Mouse (Mus musculus) common myeloid progenitor, adult 5-6 weeks (primary cell): ENCODE data around the gene Gas7. TPM values are rescaled to one million over a fixed set of nuclear protein-coding genes. Genes with fewer than 3 reads are reported as not detected.

Experiments
- ATAC-seq: replicated peaks from 2 replicates; pipeline ENCODE4 v1.8.0; 2016; ENCODE audit warnings: low read depth, mild to moderate bottlenecking, moderate TSS enrichment, inconsistent platforms; ENCODE audit not compliant: poor library complexity, severe bottlenecking
- total RNA-seq: library from RNA; stranded (forward); fragments of 200-1000, 187-1606 nt; gene quantifications from 2 replicates; pipeline ENCODE4 v1.2.3, GENCODE M21; 2017

The Gas7 gene
- total RNA-seq, 1 experiment from 2014 or later, result 3.2 TPM

DNA sequence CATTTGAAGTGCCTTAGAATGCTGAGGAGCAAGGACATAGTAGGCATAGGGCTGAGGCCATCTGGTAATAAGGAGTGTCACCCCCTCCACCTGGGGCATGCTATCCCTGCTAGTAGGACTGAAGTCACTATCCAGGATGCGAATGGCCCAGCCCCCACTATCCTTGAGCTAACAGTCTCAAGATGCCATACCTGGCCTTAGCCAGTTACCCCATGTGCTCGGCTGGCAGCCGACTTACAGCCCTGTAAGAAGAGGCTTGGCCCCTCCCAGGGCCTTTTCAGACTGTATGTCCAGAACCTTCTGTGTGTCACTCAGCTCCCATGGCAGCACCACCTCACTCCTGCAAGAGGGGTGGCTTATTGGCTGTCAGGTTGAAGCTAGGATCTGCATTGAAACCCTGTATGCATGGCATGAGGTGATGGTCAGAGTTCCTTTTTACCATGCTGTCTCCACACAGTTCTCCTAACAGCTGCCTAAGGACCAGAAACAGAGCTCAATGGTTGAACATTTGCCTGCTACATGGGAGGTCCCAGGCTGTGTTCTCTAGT lies 213.3 kb downstream of the Gas7 start:
- no peak for ATAC-seq

DNA sequence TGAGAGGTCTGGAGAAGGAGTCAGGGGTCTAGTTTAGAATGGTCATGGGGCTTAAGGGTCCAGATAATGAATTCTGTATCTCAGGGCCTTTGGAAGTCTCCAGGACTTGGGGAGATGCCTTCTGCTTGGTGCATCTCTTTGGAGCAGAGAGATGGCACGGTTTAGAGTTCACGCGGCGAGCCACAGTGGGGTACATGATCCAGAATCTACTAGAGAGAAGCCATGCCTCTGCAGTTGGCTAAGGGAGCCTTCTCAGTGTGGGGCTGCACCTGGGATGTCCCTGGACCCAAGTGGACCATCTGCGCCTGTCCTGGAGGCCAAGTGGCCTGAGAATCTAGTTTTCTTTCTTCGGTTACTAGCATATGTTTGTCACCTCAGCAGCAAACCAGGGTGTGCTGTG lies 214.8 kb downstream of the Gas7 start:
- ATAC-seq, result no peak

DNA sequence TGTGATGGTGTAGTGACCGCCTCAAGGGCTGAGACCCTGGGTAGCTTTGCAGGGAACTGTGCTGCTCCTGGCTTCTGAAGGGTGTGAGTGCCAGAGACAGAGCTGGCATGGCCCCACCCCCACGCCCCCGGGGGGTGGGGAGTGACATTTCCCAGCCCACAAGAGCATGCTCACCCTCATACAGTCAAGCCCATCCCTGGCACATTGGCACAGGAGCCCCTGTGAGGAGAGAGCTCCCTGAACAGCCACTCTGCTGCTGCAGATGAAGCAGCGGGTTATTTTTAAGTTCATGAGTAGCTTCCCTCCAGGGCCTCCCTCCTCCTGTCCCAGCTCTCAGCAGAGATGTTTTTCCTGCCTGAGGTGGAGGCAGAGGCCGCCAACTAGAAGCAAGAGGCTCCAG lies 216.9 kb downstream of the Gas7 start:
- no peak for ATAC-seq

DNA sequence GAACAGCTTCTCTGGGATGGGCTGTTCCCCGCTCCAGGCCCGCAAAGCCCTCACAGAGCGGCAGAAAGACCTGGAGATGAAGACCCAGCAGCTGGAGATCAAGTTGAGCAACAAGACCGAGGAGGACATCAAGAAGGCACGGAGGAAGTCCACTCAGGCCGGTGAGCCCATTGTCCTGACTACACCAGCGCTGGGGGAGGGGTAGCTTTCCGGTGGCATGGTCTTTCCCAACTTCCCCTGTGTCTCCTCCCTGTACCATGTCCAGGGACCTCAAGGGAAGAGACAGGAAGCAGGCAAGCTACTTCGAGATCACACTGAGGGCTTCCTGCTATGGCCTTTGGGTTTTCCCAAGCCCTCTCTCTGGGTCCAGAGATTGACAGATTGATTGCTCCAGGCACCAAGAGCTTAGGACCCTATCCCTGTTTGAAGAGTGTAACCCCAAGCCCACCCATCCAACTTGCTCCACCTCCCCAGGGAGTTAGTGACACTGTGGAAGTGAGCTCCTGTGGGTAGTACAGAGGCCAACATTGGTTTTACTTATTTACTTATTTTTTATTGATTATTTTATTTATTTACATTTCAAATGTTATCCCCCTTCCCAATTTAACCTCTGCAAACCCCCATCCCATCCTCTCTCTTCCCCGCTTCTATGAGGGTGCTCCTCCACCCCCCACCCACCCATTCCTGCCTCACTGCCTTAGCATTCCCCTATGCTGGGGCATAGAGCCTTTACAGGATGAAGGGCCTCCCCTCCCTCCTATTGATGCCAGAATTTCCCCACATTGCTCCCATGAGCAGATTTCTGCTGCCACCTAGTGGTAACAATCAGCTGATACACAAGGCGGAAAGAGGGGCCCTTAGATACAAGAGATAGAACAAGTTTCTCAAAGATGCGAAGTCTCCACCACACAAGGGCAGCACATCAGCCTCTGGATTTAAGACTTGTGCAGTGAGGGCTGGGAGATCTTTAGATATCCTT lies 220.6 kb downstream of the Gas7 start:
- peak; percentile 74 for ATAC-seq

DNA sequence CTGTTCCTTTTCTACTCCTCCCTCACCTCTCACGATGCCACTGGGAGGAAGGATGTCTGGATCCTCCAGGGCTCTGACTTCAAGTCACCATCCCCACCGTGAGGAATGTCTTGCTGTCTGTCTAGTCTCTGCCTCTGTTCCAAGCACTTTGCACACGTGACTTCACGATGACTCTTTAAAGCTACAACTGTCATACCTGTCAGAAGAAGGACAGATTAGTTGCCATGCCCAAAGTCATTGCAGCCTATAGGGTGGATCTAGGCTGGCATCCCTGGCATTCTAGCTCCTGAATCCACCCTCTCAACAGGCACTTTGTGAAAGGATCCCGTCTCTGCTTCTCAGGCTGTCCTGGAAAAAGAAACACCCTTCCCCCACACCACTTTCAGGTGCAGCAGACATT lies 224.1 kb downstream of the Gas7 start:
- ATAC-seq, result no peak

DNA sequence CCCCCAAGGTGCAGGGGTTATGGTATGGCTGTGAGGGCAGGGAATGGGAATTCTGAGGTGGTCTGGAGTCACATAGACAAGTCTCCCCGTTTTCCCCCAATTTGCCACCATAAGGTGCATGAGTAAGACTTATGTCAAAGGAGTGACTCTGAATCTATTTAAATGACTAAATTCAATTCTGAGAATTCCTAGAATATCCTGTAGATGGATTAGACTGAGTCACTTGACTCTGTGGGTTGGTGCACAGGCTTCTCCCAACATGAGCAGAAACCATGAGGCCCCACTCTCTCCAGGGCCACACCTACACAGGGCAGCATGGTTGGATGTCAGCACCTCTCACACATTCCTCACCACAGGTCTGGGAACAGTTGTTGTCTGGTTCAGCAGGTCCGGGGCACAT lies 224.7 kb downstream of the Gas7 start:
- no peak for ATAC-seq

DNA sequence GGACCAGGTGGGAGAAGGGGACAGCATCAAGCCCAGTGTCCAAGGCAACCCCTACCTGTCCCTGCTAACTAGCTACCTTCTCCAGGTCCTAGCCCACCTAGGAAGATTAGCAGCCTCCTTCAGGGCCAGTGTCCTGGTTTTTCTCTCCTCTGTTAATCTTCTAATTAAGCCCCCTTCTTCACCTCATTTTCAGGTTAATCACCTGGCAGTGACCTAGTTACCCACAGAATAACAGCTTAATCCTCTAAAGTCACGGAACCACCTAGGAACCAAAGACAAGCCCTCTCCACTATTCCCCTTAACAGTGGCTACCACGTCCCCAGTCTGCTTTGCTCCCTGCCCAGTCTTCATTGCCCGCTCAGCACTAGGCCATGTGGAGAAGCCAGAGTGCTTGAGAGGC lies 226.6 kb downstream of the Gas7 start:
- ATAC-seq, result no peak

DNA sequence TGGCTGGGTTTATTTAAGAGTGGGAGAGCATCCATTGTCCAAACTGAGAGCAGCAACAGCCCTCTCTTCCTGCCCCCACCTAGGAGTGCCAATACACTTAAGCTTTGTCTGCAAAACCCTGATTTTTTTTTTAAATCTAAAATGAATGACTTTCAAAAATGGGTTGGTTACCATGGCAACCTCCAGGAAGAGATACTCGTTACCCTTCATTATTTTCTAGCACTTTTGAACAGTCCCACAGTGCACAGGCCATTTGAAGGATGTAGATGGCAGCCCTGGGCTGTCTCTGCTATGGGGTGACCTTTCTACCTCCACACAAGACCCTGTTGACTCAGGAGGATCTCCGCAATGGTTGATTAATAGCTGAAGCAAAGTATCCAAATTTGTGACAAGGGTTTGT lies 230.9 kb downstream of the Gas7 start:
- ATAC-seq, result no peak

DNA sequence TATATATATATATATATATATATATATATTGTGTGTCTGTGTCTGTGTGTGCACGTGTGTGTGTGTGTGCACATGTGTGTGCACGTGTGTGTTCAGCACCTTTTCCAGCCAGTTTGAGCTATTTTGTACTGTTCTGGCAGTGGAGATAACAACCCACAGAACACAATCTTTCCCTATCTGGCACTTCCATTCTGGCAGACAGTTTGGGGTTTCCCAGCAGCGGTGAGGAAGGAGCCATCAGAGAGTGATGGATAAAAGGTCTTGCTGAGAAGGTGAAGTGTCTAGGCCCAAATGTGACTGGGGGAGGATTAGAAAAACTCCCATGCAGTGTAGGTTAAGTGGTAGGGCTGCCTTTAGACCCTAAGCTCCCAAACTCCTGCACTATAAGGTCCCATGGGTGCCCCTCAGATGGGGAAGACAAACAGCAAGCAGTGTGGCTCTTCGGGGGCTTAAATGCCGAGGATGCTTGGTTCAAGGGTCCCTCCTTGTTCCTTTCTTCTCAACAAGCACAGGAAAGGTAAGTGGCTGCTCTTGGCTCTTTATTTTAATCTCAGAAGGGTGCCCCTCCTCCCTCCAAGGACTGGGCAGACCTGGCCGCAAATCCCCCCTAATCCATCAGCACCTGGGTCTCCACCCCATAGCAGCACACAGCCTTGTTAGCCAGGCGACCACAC lies 239.6 kb downstream of the Gas7 start, which contains the start of gene Rcvrn:
Rcvrn (plus strand) TSS at position 624 of the 674 bp plus-strand sequence.
- peak; percentile 62; the same call in 1 of the 2 replicates for ATAC-seq

DNA sequence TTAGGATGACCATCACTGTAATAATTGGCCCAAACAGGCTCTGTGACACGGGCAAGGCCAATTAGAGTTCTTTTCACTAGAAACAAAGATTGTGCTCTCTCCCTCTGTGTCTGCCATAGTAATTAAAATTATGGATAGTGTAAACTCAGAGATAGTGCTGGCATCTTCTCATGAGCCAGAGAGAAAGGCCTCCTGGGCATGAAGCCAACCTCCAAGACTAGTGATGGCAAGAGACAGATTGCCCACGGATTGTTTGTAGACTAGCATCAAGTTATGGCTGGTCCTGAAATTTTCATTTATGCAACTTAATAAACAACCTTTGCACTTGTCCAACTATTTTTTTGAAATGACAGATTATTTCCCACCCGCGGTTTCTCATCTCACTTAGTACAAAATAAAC lies 257.7 kb downstream of the Gas7 start:
- no peak for ATAC-seq

DNA sequence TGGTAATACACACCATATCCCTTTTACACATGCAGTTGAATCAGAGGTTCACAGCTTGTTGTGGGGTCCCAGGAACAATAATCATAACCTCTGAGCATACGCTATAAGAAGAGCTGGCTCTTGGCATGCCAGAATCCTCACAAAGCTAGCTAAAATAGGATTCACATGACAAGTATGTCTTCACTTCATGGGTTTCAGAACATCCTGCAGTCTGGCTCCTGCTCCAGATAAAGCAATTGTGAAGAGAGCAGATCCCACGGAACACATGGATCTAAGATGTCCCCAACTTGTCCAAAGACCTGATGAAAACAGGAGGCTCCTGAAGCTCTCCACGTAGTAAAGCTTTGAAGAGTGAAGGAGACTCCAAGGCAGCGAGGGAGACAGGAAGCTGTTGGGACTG lies 260.1 kb downstream of the Gas7 start:
- ATAC-seq, result no peak

DNA sequence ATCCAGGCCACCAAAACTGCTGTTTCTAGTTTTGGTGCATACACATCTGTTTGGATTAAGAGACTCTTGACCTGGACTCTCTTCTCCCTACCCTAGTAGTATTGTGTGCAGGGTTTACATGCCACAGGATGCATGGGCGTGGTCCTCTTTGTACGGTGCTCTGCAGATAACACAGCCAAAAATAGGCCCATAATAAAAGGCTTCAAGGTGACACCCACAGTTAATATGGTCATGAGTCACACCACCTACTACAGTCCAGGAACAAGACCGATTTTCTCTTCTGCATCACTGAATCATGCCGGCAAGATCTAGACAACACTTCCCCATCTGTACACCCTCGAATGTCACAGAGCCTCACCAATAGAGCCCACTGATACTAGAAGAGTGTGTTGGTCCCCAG lies 266.2 kb downstream of the Gas7 start:
- no peak for ATAC-seq

DNA sequence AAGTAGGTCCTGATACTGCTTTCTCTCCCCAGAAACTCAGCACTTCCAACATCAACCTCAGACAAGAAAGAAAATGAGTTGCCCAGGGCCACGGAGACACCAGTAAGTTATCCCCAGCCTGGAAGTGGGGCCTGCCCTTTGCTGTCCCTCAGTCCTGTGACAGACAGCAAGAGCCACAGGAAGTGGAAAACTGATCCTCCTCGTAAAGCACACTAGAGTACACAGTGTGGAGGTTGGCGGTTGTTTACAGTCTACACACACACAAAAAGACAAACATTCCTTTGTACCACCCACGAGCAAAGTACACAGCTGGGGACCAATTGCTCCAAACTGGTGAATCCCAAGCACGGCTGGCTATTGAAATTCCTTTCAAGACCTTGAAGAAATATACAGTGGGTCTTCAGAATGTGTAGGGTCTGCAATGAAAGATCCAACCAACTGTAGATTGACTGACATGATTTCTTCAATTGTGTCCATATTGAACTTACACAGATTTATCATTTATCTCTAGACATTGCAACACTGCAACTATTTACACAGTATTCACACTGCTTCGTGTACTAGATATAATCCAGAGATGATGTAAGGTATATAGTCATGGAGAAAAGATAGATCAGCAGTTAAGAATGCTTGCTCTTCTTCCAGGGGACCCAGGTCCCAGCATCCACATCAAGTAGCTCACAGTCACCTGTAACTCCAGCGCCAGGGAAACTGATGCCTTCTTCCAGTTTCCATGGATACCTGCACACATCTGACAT lies 267.3 kb downstream of the Gas7 start:
- no peak for ATAC-seq

DNA sequence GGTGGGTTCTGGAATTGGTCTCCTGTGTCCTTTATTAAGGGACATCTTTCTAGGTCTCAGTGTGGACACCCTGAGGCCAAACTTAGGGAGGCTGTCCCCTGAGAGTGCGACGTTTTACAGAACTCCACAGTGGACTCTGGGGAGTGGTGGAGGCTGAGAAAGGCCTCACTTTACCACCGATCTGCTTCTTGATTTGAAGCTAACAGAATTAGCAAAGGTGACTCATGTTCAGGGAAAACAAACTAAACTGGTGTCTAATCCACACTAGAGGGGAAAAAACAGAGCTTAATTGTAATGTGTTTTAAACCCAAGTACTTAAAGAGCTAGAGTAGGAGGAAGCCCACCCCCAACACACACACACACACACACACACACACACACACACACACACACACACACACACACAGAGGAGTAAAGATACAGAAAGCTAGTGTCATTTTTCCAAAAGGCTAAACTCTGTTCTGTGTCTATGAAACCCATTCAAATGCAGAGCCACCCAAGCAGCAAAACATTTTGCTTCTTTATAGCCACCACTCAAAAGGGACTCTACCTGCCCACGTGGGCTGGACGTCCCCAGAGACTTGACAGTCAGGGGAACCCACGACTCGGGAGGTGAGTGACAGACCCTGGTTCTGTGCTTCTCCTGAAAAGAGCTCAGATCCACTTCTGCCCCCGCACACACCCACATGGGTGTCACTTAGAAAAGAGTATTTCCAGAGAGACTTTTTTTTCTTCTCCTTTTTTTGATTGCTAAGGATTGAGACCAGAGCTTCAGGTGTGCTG lies 268.2 kb downstream of the Gas7 start:
- ATAC-seq, result no peak

DNA sequence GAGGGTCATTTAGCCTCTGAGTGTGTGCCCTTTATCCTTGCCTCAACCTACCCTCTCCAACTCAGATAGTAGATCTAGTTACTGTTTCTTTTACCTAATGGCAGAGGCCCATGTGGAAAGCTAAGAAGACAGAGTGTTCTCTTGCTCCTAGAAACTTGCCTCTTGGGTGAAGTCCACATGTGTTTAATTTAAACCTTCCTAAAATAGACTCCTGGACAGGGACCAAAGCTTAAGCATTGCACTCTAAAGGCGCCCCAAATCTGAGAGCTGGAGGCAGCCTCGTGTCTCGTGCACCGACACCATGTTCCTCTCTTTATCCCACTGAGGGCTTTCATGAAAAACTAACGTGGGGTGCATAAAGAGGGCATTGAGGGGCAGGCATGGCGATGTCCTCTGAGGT lies 271.9 kb downstream of the Gas7 start:
- no peak for ATAC-seq

DNA sequence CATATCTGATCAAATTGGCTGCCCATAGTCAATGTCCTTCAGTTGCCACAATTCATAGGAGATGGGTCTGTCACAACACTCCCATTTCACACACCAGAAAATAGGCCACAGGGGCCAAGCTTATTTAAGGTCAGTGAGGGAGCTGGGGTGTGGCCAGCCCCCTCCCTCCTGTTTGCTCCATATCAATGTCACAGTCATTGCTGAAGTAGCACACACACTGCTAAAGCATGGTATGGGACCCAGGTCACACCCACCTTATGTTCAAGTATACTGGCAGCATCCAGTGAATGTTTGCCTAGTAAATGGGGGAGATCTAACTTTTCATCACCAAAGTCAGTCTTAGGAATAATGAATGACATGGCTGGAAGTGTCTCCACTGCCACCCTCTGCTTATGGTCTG lies 273.5 kb downstream of the Gas7 start:
- ATAC-seq, result no peak

DNA sequence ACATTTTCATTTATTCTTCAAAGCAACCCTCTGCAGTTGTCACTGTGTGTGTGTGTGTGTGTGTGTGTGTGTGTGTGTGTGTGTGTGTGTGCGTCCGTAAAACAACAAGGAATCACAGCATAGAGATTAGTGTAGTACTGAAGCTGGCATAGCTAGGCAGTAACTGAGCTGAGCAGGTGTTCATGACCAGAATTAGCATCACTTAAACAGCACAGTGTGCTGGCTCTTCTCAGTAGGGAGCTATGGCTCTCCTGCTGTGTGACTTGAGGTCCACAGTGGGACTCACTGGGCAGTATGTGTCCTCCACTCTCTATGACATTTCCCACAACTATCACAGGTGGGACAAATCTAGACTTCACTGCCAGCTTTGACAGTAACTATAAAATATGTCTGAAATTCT lies 275.8 kb downstream of the Gas7 start:
- no peak for ATAC-seq

DNA sequence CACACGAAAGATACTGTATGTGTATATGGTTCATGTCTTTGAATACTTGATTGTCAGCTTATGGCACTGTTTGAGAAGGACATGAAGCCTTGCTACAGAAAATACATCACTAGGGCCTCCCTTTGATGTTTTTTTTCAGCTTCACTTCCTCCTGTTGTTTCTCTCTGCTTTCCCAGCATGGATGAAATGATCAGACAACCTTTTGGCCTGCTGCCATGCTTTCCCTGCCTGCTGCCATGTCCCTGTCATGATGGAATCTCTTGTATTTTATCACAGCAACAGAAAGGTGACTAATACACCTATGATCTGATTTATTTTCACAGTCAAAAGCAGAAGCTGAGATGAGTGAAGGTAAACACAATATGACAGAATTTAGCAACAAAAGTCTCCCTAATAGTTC lies 278.5 kb downstream of the Gas7 start:
- ATAC-seq, result no peak

DNA sequence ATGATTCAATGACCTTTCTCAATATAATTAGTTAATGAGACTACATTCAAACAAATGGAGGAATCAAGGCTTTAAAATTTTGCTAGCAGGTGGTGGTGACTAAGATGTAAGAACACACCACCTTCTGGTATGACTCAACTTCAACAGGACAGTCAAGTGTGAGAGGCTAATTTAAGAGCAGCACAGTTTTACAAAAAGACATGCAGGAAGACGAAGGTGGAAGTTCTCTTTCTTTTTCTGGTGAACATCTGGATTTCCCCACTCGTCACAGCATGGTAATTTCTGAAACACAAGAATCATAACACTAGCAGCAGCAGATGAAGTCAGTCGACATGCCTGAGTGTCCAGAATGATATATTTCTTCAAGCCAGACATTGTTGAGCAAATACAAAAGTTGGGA lies 279.4 kb downstream of the Gas7 start:
- ATAC-seq, result no peak

DNA sequence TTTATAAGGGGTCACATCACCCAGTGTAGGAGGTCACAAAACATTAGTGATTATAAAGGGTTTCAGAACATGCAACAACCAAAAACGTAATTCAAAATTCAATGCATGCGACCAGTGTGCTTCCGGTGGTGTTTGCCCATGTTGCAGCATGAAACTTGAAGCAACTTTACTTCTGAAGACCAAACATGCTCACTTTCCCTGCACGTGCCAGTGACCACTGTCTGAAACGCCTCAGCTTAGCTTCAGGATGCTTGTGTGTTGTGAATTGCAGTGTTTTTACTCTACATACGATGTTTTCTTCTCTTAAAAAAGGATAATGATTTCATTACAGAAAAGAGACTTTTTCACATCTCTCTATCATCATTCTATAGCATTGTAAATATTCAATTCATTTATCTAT lies 283.1 kb downstream of the Gas7 start:
- ATAC-seq, result no peak
